Mouse (Mus musculus): ENCODE data around the gene Ttc29. TPM values are rescaled to one million over a fixed set of nuclear protein-coding genes. Genes with fewer than 3 reads are reported as not detected.

Ttc29 gene
- polyA plus RNA-seq, 2 experiments = 0.04 TPM; not detected in 1

- H3K4me3 ChIP-seq (replicated peaks; ENCODE audit: low read length) = no peak overlapping the region
- H3K36me3 ChIP-seq (ENCODE audit: control insufficient read depth, insufficient read depth, low read length) = no peaks in the 10 kb centered on the region
- no peak overlapping the region for H3K27ac ChIP-seq (replicated peaks; ENCODE audit: low read depth, low read length)
- H3K27me3 ChIP-seq (ENCODE audit: control insufficient read depth, insufficient read depth, low read length) = no peaks in the 10 kb centered on the region
- no peak for DNase-seq (ENCODE audit: low spot score)
- H3K9ac ChIP-seq (ENCODE audit: low read depth, low read length, severe bottlenecking) = no peak overlapping the region
- no peak for ATAC-seq (ENCODE audit: low FRiP score, low read depth)
- H3K9me3 ChIP-seq (ENCODE audit: control insufficient read depth, low read length) = no peaks in the 10 kb centered on the region
- H3K4me1 ChIP-seq (ENCODE audit: control insufficient read depth, insufficient read depth, low read length) = 0 out of 2 replicates have a peak, but pooled peaks cover 3% of the 10 kb centered on the region
- WGBS = 41% methylated on average over 3 of the region's 3 CpGs
- TF ChIP-seq POLR2A (IDR thresholded peaks at IDR 0.05; ENCODE audit: borderline replicate concordance, extremely low read depth, insufficient read depth, insufficient read length) = no peak
- no peak overlapping the region for H3K4me2 ChIP-seq (replicated peaks; ENCODE audit: low read depth, low read length, severe bottlenecking)
Observed at GRCm38 (mm10) chr8:78210424-78210823, 2.7 kb upstream of the Ttc29 start.

GRCm38 (mm10) chr8:78214645-78215044, 1.5 kb downstream of the Ttc29 start:
- ATAC-seq (ENCODE audit: low FRiP score, low read depth) (no peak), DNase-seq (ENCODE audit: low spot score) (no peak)
- Histone ChIP-seq H3K4me1 (ENCODE audit: control insufficient read depth, insufficient read depth, low read length) (0 out of 2 replicates have a peak, but pooled peaks cover 3% of the 10 kb centered on the region), H3K27ac (replicated peaks; ENCODE audit: low read depth, low read length) (no peak overlapping the region), H3K4me2 (replicated peaks; ENCODE audit: low read depth, low read length, severe bottlenecking) (no peak overlapping the region), H3K36me3 (ENCODE audit: control insufficient read depth, insufficient read depth, low read length) (no peaks in the 10 kb centered on the region), H3K9me3 (ENCODE audit: control insufficient read depth, low read length) (no peaks in the 10 kb centered on the region), H3K4me3 (replicated peaks; ENCODE audit: low read length) (no peak overlapping the region), H3K27me3 (ENCODE audit: control insufficient read depth, insufficient read depth, low read length) (no peaks in the 10 kb centered on the region), H3K9ac (ENCODE audit: low read depth, low read length, severe bottlenecking) (no peak overlapping the region)
- no peak for TF ChIP-seq POLR2A (IDR thresholded peaks at IDR 0.05; ENCODE audit: borderline replicate concordance, extremely low read depth, insufficient read depth, insufficient read length)
- 16% methylated on average over 3 of the region's 3 CpGs for WGBS

GRCm38 (mm10) chr8:78226087-78226486, 13.0 kb downstream of the Ttc29 start:
- Histone ChIP-seq H3K27me3 (ENCODE audit: control insufficient read depth, insufficient read depth, low read length) (no peaks in the 10 kb centered on the region), H3K9ac (ENCODE audit: low read depth, low read length, severe bottlenecking) (no peak overlapping the region), H3K36me3 (ENCODE audit: control insufficient read depth, insufficient read depth, low read length) (no peaks in the 10 kb centered on the region), H3K9me3 (ENCODE audit: control insufficient read depth, low read length) (no peaks in the 10 kb centered on the region), H3K4me3 (replicated peaks; ENCODE audit: low read length) (no peak overlapping the region), H3K4me2 (replicated peaks; ENCODE audit: low read depth, low read length, severe bottlenecking) (no peak overlapping the region), H3K27ac (replicated peaks; ENCODE audit: low read depth, low read length) (no peak overlapping the region), H3K4me1 (ENCODE audit: control insufficient read depth, insufficient read depth, low read length) (no peaks in the 10 kb centered on the region)
- 73% methylated on average over 4 of the region's 4 CpGs for WGBS
- DNase-seq (ENCODE audit: low spot score) (no peak), ATAC-seq (ENCODE audit: low FRiP score, low read depth) (no peak)
- TF ChIP-seq POLR2A (IDR thresholded peaks at IDR 0.05; ENCODE audit: borderline replicate concordance, extremely low read depth, insufficient read depth, insufficient read length) = no peak

- DNase-seq (ENCODE audit: low spot score) (peak; percentile 2), ATAC-seq (ENCODE audit: low FRiP score, low read depth) (no peak)
- Histone ChIP-seq H3K27me3 (ENCODE audit: control insufficient read depth, insufficient read depth, low read length) (no peaks in the 10 kb centered on the region), H3K4me3 (replicated peaks; ENCODE audit: low read length) (no peak overlapping the region), H3K4me1 (ENCODE audit: control insufficient read depth, insufficient read depth, low read length) (peaks cover 4% of the 10 kb centered on the region; the same call in 1 of the 2 replicates), H3K9ac (ENCODE audit: low read depth, low read length, severe bottlenecking) (no peak overlapping the region), H3K36me3 (ENCODE audit: control insufficient read depth, insufficient read depth, low read length) (no peaks in the 10 kb centered on the region), H3K9me3 (ENCODE audit: control insufficient read depth, low read length) (no peaks in the 10 kb centered on the region), H3K27ac (replicated peaks; ENCODE audit: low read depth, low read length) (no peak overlapping the region), H3K4me2 (replicated peaks; ENCODE audit: low read depth, low read length, severe bottlenecking) (no peak overlapping the region)
- no peak for TF ChIP-seq POLR2A (IDR thresholded peaks at IDR 0.05; ENCODE audit: borderline replicate concordance, extremely low read depth, insufficient read depth, insufficient read length)
- 50% methylated on average over 2 of the region's 2 CpGs for WGBS
Observed at GRCm38 (mm10) chr8:78230721-78231120, 17.6 kb downstream of the Ttc29 start.

GRCm38 (mm10) chr8:78232870-78233707, 20.0 kb downstream of the Ttc29 start:
- Histone ChIP-seq H3K9me3 (ENCODE audit: control insufficient read depth, low read length) (no peaks in the 10 kb centered on the region), H3K9ac (ENCODE audit: low read depth, low read length, severe bottlenecking) (no peak overlapping the region), H3K4me3 (replicated peaks; ENCODE audit: low read length) (no peak overlapping the region), H3K27ac (replicated peaks; ENCODE audit: low read depth, low read length) (no peak overlapping the region), H3K4me1 (ENCODE audit: control insufficient read depth, insufficient read depth, low read length) (peaks cover 4% of the 10 kb centered on the region; the same call in 1 of the 2 replicates), H3K4me2 (replicated peaks; ENCODE audit: low read depth, low read length, severe bottlenecking) (0 out of 2 replicates have a peak overlapping the region, but pooled peaks have one; percentile 16), H3K27me3 (ENCODE audit: control insufficient read depth, insufficient read depth, low read length) (no peaks in the 10 kb centered on the region), H3K36me3 (ENCODE audit: control insufficient read depth, insufficient read depth, low read length) (no peaks in the 10 kb centered on the region)
- ATAC-seq (ENCODE audit: low FRiP score, low read depth) (no peak), DNase-seq (ENCODE audit: low spot score) (no peak)
- TF ChIP-seq POLR2A (IDR thresholded peaks at IDR 0.05; ENCODE audit: borderline replicate concordance, extremely low read depth, insufficient read depth, insufficient read length) = no peak
- 32% methylated on average over 14 of the region's 14 CpGs for WGBS

Measured in limb, embryonic 14.5 days (tissue).